Mouse (Mus musculus): ENCODE data around the gene Ece1. TPM values are rescaled to one million over a fixed set of nuclear protein-coding genes. Genes with fewer than 3 reads are reported as not detected.
A peak's percentile ranks its signal among the peaks of the same experiment; 100 is the strongest.
"Not testable (repeated sequence)": the region's sequence is repeated elsewhere in the genome, so short reads cannot be mapped to it uniquely, and the experiment has no call there.

Ece1 gene
- total RNA-seq, 2 experiments from 2014 or later = 65.0 to 78.0 TPM

GRCm38 (mm10) chr4:137979066-137979644 lies 117.1 kb downstream of the Ece1 start:
- DNase-seq (ENCODE audit: low spot score) = not testable (repeated sequence)

- no peak for DNase-seq (ENCODE audit: low spot score)
Observed at GRCm38 (mm10) chr4:137982869-137983268, 120.8 kb downstream of the Ece1 start.

GRCm38 (mm10) chr4:137984212-137984611 lies 122.2 kb downstream of the Ece1 start:
- no peak for DNase-seq (ENCODE audit: low spot score)

- DNase-seq (ENCODE audit: low spot score) = no peak
Observed at GRCm38 (mm10) chr4:137984746-137985145, 122.7 kb downstream of the Ece1 start.

GRCm38 (mm10) chr4:137989426-137989825 lies 127.4 kb downstream of the Ece1 start:
- no peak for DNase-seq (ENCODE audit: low spot score)

- no peak for DNase-seq (ENCODE audit: low spot score)
Observed at GRCm38 (mm10) chr4:137990433-137990832, 128.4 kb downstream of the Ece1 start.

GRCm38 (mm10) chr4:137991240-137991639 lies 129.2 kb downstream of the Ece1 start:
- DNase-seq (ENCODE audit: low spot score) = no peak

- DNase-seq (ENCODE audit: low spot score) = no peak
Observed at GRCm38 (mm10) chr4:137992890-137993289, 130.9 kb downstream of the Ece1 start, which contains the start of gene Eif4g3. Eif4g3 (plus strand) TSS chr4:137993022.

- DNase-seq (ENCODE audit: low spot score) = peak; percentile 100
Observed at GRCm38 (mm10) chr4:137993291-137993758, 131.3 kb downstream of the Ece1 start.

- DNase-seq (ENCODE audit: low spot score) = no peak
Observed at GRCm38 (mm10) chr4:137993821-137994561, 132.0 kb downstream of the Ece1 start.

- no peak for DNase-seq (ENCODE audit: low spot score)
Observed at GRCm38 (mm10) chr4:137994562-137995336, 132.7 kb downstream of the Ece1 start.

GRCm38 (mm10) chr4:137995399-137995798 lies 133.4 kb downstream of the Ece1 start:
- DNase-seq (ENCODE audit: low spot score) = peak; percentile 53

- DNase-seq (ENCODE audit: low spot score) = no peak
Observed at GRCm38 (mm10) chr4:137998232-137998631, 136.2 kb downstream of the Ece1 start.

GRCm38 (mm10) chr4:138000682-138001081 lies 138.6 kb downstream of the Ece1 start:
- peak; percentile 88 for DNase-seq (ENCODE audit: low spot score)

- no peak for DNase-seq (ENCODE audit: low spot score)
Observed at GRCm38 (mm10) chr4:138003909-138004610, 142.0 kb downstream of the Ece1 start.

GRCm38 (mm10) chr4:138005781-138006180 lies 143.7 kb downstream of the Ece1 start:
- DNase-seq (ENCODE audit: low spot score) = no peak

- DNase-seq (ENCODE audit: low spot score) = no peak
Observed at GRCm38 (mm10) chr4:138006951-138007613, 145.0 kb downstream of the Ece1 start.

- DNase-seq (ENCODE audit: low spot score) = no peak
Observed at GRCm38 (mm10) chr4:138008646-138009045, 146.6 kb downstream of the Ece1 start.

GRCm38 (mm10) chr4:138009786-138010502 lies 147.9 kb downstream of the Ece1 start:
- no peak for DNase-seq (ENCODE audit: low spot score)
